ENCODE assay signal across 8 mouse cellular contexts in genomic region chr16:84735166-84736105, GRCm38 (mm10). TPM values are rescaled to one million over a fixed set of nuclear protein-coding genes. Genes with fewer than 3 reads are reported as not detected.
A peak's percentile ranks its signal among the peaks of the same experiment; 100 is the strongest.
DNase-seq lines count a peak whose midpoint lies in the region; ATAC-seq and TF ChIP-seq lines count a peak whose summit lies in the region.

Gene Mrpl39 (minus strand): TSS chr16:84735742.

- DNase-seq in ES-E14 (ENCODE audit: low read depth, low spot score), result peak; percentile 93
- DNase-seq in cerebellum, adult 11-12 months, result peak; percentile 94
- DNase-seq in heart, postnatal 36 days, result peak; percentile 100
- peak; percentile 94 to 99 for DNase-seq in layer of hippocampus, adult 2 months (ENCODE audit: low spot score in 2 of 2)
- DNase-seq in lung, embryonic 14.5 days, result peak; percentile 99
- peak; percentile 97 for DNase-seq in thymus, adult 2 months

- H3K27me3 ChIP-seq in forebrain, embryonic 15.5 days, result no peaks in the 10 kb centered on the region
- H3K27me3 ChIP-seq in lung, embryonic 14.5 days (ENCODE audit: insufficient read depth, low read length), result no peaks in the 10 kb centered on the region
- H3K27me3 ChIP-seq in thymus, adult 2 months (ENCODE audit: control insufficient read depth, insufficient read depth, low read length), result no peaks in the 10 kb centered on the region

- 0 out of 2 replicates have a peak within 1 kb of the TSS, but pooled peaks have one; percentile 24 for H3K27ac ChIP-seq in ES-E14 (ENCODE audit: insufficient read depth, low read depth, low read length, poor library complexity, severe bottlenecking)
- peak within 1 kb of the TSS; percentile 64 for H3K27ac ChIP-seq in forebrain, embryonic 15.5 days (replicated peaks)
- H3K27ac ChIP-seq in layer of hippocampus, adult 2 months, result peak within 1 kb of the TSS; percentile 87
- H3K27ac ChIP-seq in lung, embryonic 14.5 days (ENCODE audit: low read depth), result peak within 1 kb of the TSS; percentile 43
- H3K27ac ChIP-seq in olfactory bulb, adult 2 months (ENCODE audit: insufficient read depth, low read depth, low read length), result peak within 1 kb of the TSS; percentile 47; the same call in 1 of the 2 replicates
- H3K27ac ChIP-seq in thymus, adult 2 months (ENCODE audit: control insufficient read depth, insufficient read depth, low read length), result peak within 1 kb of the TSS; percentile 27; the same call in 1 of the 2 replicates

- TF ChIP-seq CTCF in layer of hippocampus, adult 2 months (conservative IDR thresholded peaks at IDR 0.05), result peak; percentile 83
- TF ChIP-seq CTCF in lung, embryonic 14.5 days (IDR thresholded peaks at IDR 0.05; ENCODE audit: low read depth), result peak; percentile 89
- peak; percentile 70 for TF ChIP-seq CTCF in olfactory bulb, adult 2 months (IDR thresholded peaks at IDR 0.05; ENCODE audit: insufficient read depth, low read depth, low read length)
- TF ChIP-seq CTCF in thymus, adult 2 months (IDR thresholded peaks at IDR 0.05; ENCODE audit: borderline replicate concordance, control insufficient read depth, extremely low read depth, insufficient read depth, low read length, poor library complexity), result peak; percentile 90

- intact Hi-C loops in heart, postnatal 36 days (cut with DNase I), result loop anchor here (1.0 to 10.0 kb wide), 5 partner anchors 39 to 939 kb away; partner anchors contain the start of genes Gabpa and Jam2

- ATAC-seq in forebrain, embryonic 15.5 days (replicated peaks), result peak; percentile 99
- peak; percentile 99 for ATAC-seq in lung, embryonic 14.5 days (ENCODE audit: insufficient read depth)

- peaks cover 1 to 2% of the 10 kb centered on the region in 2 experiments; a peak in 2 of 4 replicates for H3K4me1 ChIP-seq in ES-E14 (ENCODE audit: control insufficient read depth in 2 of 2, insufficient read depth in 2 of 2, low read length in 2 of 2, poor library complexity in 1 of 2)
- peaks cover 11% of the 10 kb centered on the region for H3K4me1 ChIP-seq in forebrain, embryonic 15.5 days
- peaks cover 4% of the 10 kb centered on the region; the same call in 1 of the 2 replicates for H3K4me1 ChIP-seq in lung, embryonic 14.5 days (ENCODE audit: insufficient read depth)
- peaks cover 4% of the 10 kb centered on the region; the same call in 1 of the 2 replicates for H3K4me1 ChIP-seq in olfactory bulb, adult 2 months (ENCODE audit: control insufficient read depth, insufficient read depth, low read length)
- H3K4me1 ChIP-seq in thymus, adult 2 months (replicated peaks; ENCODE audit: control insufficient read depth, insufficient read depth, low read length), result peaks cover 4% of the 10 kb centered on the region

- no peaks in the 10 kb centered on the region for H3K9me3 ChIP-seq in ES-E14 (ENCODE audit: control insufficient read depth, insufficient read depth, low read depth, low read length)
- no peaks in the 10 kb centered on the region for H3K9me3 ChIP-seq in forebrain, embryonic 15.5 days
- H3K9me3 ChIP-seq in lung, embryonic 14.5 days (ENCODE audit: low read depth, low read length), result no peaks in the 10 kb centered on the region

- in situ Hi-C loops in ES-E14 (cut with MboI; ENCODE audit: low sequenced_read_pairs in 2 of 2, unreplicated experiment in 2 of 2), result loop anchor here in 1 of 2 experiments (10.0 kb wide), 1 partner anchor 99 kb away; the partner anchor contains the start of genes Atp5j and Gabpa

- H3K4me3 ChIP-seq in ES-E14 (ENCODE audit: insufficient read depth in 1 of 2, low read depth in 1 of 2, low read length in 2 of 2, poor library complexity in 1 of 2, severe bottlenecking in 1 of 2), result peak within 1 kb of the TSS; percentile 87
- peak within 1 kb of the TSS; percentile 77 for H3K4me3 ChIP-seq in forebrain, embryonic 15.5 days
- H3K4me3 ChIP-seq in layer of hippocampus, adult 2 months, result peak within 1 kb of the TSS; percentile 86
- peak within 1 kb of the TSS; percentile 80 for H3K4me3 ChIP-seq in lung, embryonic 14.5 days (ENCODE audit: low read depth, low read length)
- peak within 1 kb of the TSS; percentile 74 for H3K4me3 ChIP-seq in olfactory bulb, adult 2 months (ENCODE audit: insufficient read depth, low read depth, low read length)
- peak within 1 kb of the TSS; percentile 84 for H3K4me3 ChIP-seq in thymus, adult 2 months (ENCODE audit: control insufficient read depth, insufficient read depth, low read length)

- under 1% methylated on average over 66 of the region's 66 CpGs for WGBS in forebrain, embryonic 15.5 days
- under 1% methylated on average over 66 of the region's 66 CpGs for WGBS in lung, embryonic 14.5 days
- WGBS in olfactory bulb, adult 2 months, result under 1% methylated on average over 66 of the region's 66 CpGs
- WGBS in thymus, adult 2 months, result under 1% methylated on average over 66 of the region's 66 CpGs

- TF ChIP-seq POLR2A in olfactory bulb, adult 2 months (IDR thresholded peaks at IDR 0.05; ENCODE audit: insufficient read depth, low read depth, low read length), result peak; percentile 70; the same call in 1 of the 2 replicates
- TF ChIP-seq POLR2A in thymus, adult 2 months (IDR thresholded peaks at IDR 0.05; ENCODE audit: control insufficient read depth, extremely low read depth, insufficient read depth, low read length, poor library complexity), result peak; percentile 61

- H3K4me2 ChIP-seq in forebrain, embryonic 15.5 days (replicated peaks), result peak within 1 kb of the TSS; percentile 61
- peak within 1 kb of the TSS; percentile 74 for H3K4me2 ChIP-seq in lung, embryonic 14.5 days

- H3K9ac ChIP-seq in ES-E14 (ENCODE audit: insufficient read depth, low read depth, low read length, poor library complexity, severe bottlenecking), result peak within 1 kb of the TSS; percentile 94
- peak within 1 kb of the TSS; percentile 78 for H3K9ac ChIP-seq in forebrain, embryonic 15.5 days (replicated peaks)
- H3K9ac ChIP-seq in lung, embryonic 14.5 days, result peak within 1 kb of the TSS; percentile 84

- peaks cover 6% of the 10 kb centered on the region for H3K36me3 ChIP-seq in ES-E14 (ENCODE audit: control insufficient read depth, insufficient read depth, low read length, poor library complexity, severe bottlenecking)
- peaks cover 13% of the 10 kb centered on the region for H3K36me3 ChIP-seq in forebrain, embryonic 15.5 days
- peaks cover 22% of the 10 kb centered on the region for H3K36me3 ChIP-seq in lung, embryonic 14.5 days (ENCODE audit: insufficient read depth)
- peaks cover 8% of the 10 kb centered on the region for H3K36me3 ChIP-seq in thymus, adult 2 months (ENCODE audit: control insufficient read depth, insufficient read depth, low read length)

TF ChIP-seq in ES-E14, 5 proteins besides CTCF, POLR2A, EP300 and RAD21:
- TF ChIP-seq HCFC1 (IDR thresholded peaks at IDR 0.05; ENCODE audit: borderline replicate concordance, insufficient read depth, low read length) (peak; percentile 88), CHD2 (IDR thresholded peaks at IDR 0.05; ENCODE audit: low read depth, low read length) (peak; percentile 44; the same call in 1 of the 2 replicates), ZNF384 (IDR thresholded peaks at IDR 0.05; ENCODE audit: low read depth, low read length) (no peak), ZC3H11A (IDR thresholded peaks at IDR 0.05; ENCODE audit: borderline replicate concordance, low read depth, low read length) (peak; percentile 64; the same call in 1 of the 2 replicates), MAFK (IDR thresholded peaks at IDR 0.05; ENCODE audit: insufficient read depth, low read depth, low read length) (no peak)

RNA-seq across cellular contexts. Expression of gene Mrpl39, which starts in this region (rescaled TPM):
- total RNA-seq in ES-E14 (2012; rRNA removed), result 56.4 and 66.3 TPM in 2 replicates
- polyA plus RNA-seq in forebrain, embryonic 15.5 days (2015; fragmentation: Nextera tagmentation; extraction: Ambion mirVana), result 34.4 and 35.4 TPM in 2 replicates
- total RNA-seq in heart, postnatal 36 days (2021), result 10 to 100 TPM; 39.5 to 45.6 TPM
- total RNA-seq in layer of hippocampus, adult 2 months (2021), result 10 to 100 TPM; 19.7 to 27.6 TPM
- 47.7 and 49.8 TPM in 2 replicates for polyA plus RNA-seq in lung, embryonic 14.5 days (2014; fragmentation: Nextera tagmentation; extraction: Ambion mirVana)
- polyA plus RNA-seq in olfactory bulb, adult 2 months (2012; ENCODE audit: insufficient read depth, insufficient read length, low replicate concordance, missing spikeins), result not detected in 2 replicates
- 12.3 and 15.1 TPM in 2 replicates for polyA plus RNA-seq in thymus, adult 2 months (2012; rRNA removed)

Comparison
In these comparisons a context has a peak if more than half of its experiments do, and no peak if none do; other contexts are left out.
1. Peak in every context shown above with its lines: DNase-seq, ATAC-seq, H3K4me3 ChIP-seq and H3K27ac ChIP-seq.
2. RNA of gene Mrpl39 (polyA plus RNA-seq): 47.7 to 49.8 TPM in lung, embryonic 14.5 days, 34.4 to 35.4 TPM in forebrain, embryonic 15.5 days and 12.3 to 15.1 TPM in thymus, adult 2 months; not detected in olfactory bulb, adult 2 months; every median in the first group is over 10 times any median in the second.
3. H3K27ac ChIP-seq: peak in every context shown above with its lines; median percentile 87 in layer of hippocampus, adult 2 months; 64 in forebrain, embryonic 15.5 days; 47 in olfactory bulb, adult 2 months; 43 in lung, embryonic 14.5 days; 27 in thymus, adult 2 months; 24 in ES-E14.